Comparison of ENCODE assay signal across 8 mouse cellular contexts in the genomic region with DNA sequence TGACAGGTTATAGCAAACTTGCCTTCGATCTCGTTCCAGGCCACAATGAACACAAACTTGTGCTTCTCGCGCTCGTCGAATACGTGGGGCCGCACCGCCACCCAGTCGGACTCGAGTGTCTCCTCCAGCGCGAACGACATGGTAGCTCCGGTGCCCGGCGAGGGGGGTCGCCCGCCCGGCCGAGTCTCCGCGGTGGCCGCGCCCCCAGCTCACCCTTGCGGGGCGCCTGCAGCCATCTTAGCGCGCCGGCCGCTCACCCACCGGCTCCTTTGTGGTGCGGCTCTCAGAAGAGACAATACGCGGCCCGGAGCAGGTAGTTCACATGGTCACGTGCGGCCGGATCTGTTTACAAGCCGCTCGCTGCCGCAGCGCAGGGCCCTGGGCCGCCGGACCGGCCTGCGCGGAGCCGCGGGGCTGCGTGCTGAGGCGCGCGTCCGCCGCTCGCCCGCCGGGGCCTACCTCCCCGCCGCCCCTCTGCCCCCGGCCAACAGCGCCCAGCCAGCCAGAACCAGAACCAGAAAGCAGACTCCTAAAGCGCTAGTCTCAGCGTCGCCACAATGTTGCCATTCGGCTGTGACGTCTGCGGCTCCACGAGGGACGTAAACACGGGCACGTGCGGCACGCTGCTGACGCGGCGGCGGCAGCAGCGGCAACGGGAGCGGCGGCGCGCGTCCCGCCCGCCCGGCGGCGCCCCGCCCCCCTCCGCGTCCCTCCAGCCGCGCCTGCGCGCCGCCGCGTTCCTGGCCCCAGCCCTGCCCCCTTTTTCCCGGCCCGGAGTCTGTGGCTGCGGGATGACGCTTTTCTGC. TPM values are rescaled to one million over a fixed set of nuclear protein-coding genes. Genes with fewer than 3 reads are reported as not detected.
DNase-seq lines count a peak whose midpoint lies in the region; ATAC-seq and TF ChIP-seq lines count a peak whose summit lies in the region.

Gene Jmy, minus strand, starts transcription at position 642 of the 806 bp plus-strand sequence.

- peak; percentile 76 for ATAC-seq in activated CD4-positive, CD25-positive, alpha-beta regulatory T cell, adult 4 months
- ATAC-seq in inflammation-experienced regulatory T-cells, adult 6 months: peak; percentile 82
- ATAC-seq in megakaryocyte-erythroid progenitor cell, adult 5-6 weeks (replicated peaks; ENCODE audit: low FRiP score, low TSS enrichment, poor library complexity, severe bottlenecking): peak; percentile 48

- TF ChIP-seq POLR2A in cortical plate, adult 2 months (IDR thresholded peaks at IDR 0.05; ENCODE audit: extremely low read depth, insufficient read depth, low read length): peak; percentile 85

- peak within 1 kb of the TSS; percentile 99 for H3K4me3 ChIP-seq in cortical plate, adult 2 months (ENCODE audit: insufficient read depth, low read length)

- TF ChIP-seq CTCF in cortical plate, adult 2 months (IDR thresholded peaks at IDR 0.05; ENCODE audit: extremely low read depth, insufficient read depth, low read length): no peak

- peak within 1 kb of the TSS; percentile 94 for H3K27ac ChIP-seq in cortical plate, adult 2 months (ENCODE audit: insufficient read depth, low read length)

- intact Hi-C loops in left cerebral cortex, postnatal 10 days (cut with DNase I): loop anchor here (5.0 kb wide), 2 partner anchors 113 to 192 kb away; no protein-coding TSS in a partner anchor

- DNase-seq in gastrocnemius, postnatal 10 days: peak; percentile 90
- peak; percentile 78 to 92 for DNase-seq in left cerebral cortex, postnatal 10 days (ENCODE audit: extremely low spot score in 1 of 2, low spot score in 2 of 2)
- DNase-seq in right cerebral cortex, postnatal 25 days: peak; percentile 88
- peak; percentile 81 to 86 for DNase-seq in urinary bladder, postnatal 4 days (ENCODE audit: low spot score in 2 of 2)

- peaks cover 7% of the 10 kb centered on the region for H3K4me1 ChIP-seq in cortical plate, adult 2 months (ENCODE audit: control insufficient read depth, insufficient read depth, low read length)

RNA-seq across cellular contexts. Expression of gene Jmy, which starts in this region (rescaled TPM):
- polyA plus RNA-seq in activated CD4-positive, CD25-positive, alpha-beta regulatory T cell, adult 4 months (2017; shearing (Covaris generic)): 1 to 10 TPM; 1.5 to 2.1 TPM
- 14.1 and 14.2 TPM in 2 replicates for polyA plus RNA-seq in cortical plate, adult 2 months (2012; rRNA removed)
- total RNA-seq in gastrocnemius, postnatal 10 days (2021): 10 to 100 TPM; 20.9 to 22.9 TPM
- polyA plus RNA-seq in inflammation-experienced regulatory T-cells, adult 6 months (2017; shearing (Covaris generic)): 1 to 10 TPM; 1.0 to 2.5 (median 2.0) TPM
- total RNA-seq in left cerebral cortex, postnatal 10 days (2021): 10 to 100 TPM; 37.8 to 40.7 TPM
- total RNA-seq in megakaryocyte-erythroid progenitor cell, adult 5-6 weeks (2014; fragmentation: Nextera tagmentation): 20.7 and 24.9 TPM in 2 replicates
- 18.2 and 26.9 TPM in 2 replicates for total RNA-seq in megakaryocyte-erythroid progenitor cell, adult 5-6 weeks (2017)

Comparison
In these comparisons a context has a peak if more than half of its experiments do, and no peak if none do; other contexts are left out.
1. Peak in every context shown above with its lines: DNase-seq, ATAC-seq, H3K4me3 ChIP-seq and H3K27ac ChIP-seq.